Mouse (Mus musculus): ENCODE measurements around the gene Pes1. TPM values are rescaled to one million over a fixed set of nuclear protein-coding genes. Genes with fewer than 3 reads are reported as not detected.

The Pes1 gene
- polyA plus RNA-seq, 1 experiment from 2014 or later = 81.2 TPM

GRCm38 (mm10) chr11:3925916-3926315, 37.9 kb upstream of the Pes1 start:
- 92% methylated on average over 10 of the region's 10 CpGs for WGBS
- Histone ChIP-seq H3K36me3 (replicated peaks; ENCODE audit: control insufficient read depth, insufficient read depth, low read depth, low read length) (no peaks in the 10 kb centered on the region), H3K27me3 (ENCODE audit: control insufficient read depth, insufficient read depth, low read length) (no peaks in the 10 kb centered on the region), H3K9me3 (replicated peaks; ENCODE audit: control insufficient read depth, low read length) (no peaks in the 10 kb centered on the region), H3K9ac (replicated peaks; ENCODE audit: low read length) (no peak overlapping the region), H3K4me1 (ENCODE audit: control insufficient read depth, insufficient read depth, low read length) (no peaks in the 10 kb centered on the region), H3K4me3 (ENCODE audit: low read depth, low read length) (no peak overlapping the region), H3K4me2 (ENCODE audit: low read depth, low read length) (no peak overlapping the region), H3K27ac (replicated peaks; ENCODE audit: low read depth, low read length) (no peak overlapping the region)
- DNase-seq (ENCODE audit: low spot score) = no peak
- no peak for ATAC-seq (replicated peaks; ENCODE audit: insufficient number of reproducible peaks, low FRiP score, low TSS enrichment, low read depth)

DNA sequence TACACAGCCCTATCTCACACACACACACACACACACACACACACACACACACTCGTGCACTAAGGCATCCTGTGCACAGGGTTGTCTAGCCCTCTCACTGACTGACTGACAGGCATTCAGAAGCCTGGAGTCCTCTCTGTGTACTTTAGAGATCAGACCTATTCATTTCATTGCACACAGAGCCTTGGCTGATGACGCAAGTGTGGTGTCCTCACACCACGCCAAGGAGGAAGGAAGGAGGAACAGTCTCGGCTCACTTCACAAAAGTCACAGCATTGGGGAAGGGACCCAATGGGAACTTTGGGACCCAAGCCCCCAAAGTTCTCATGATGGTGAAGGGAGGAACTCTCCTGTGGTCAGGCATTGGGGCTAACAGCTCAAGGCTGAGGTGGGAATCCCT, 33.8 kb upstream of the Pes1 start:
- WGBS = 86% methylated on average over 4 of the region's 4 CpGs

GRCm38 (mm10) chr11:3930931-3931330, 32.8 kb upstream of the Pes1 start:
- WGBS = 31% methylated on average over 6 of the region's 6 CpGs
- Histone ChIP-seq H3K4me1 (ENCODE audit: control insufficient read depth, insufficient read depth, low read length) (no peaks in the 10 kb centered on the region), H3K4me3 (ENCODE audit: low read depth, low read length) (peak overlapping the region; percentile 53), H3K9me3 (replicated peaks; ENCODE audit: control insufficient read depth, low read length) (no peaks in the 10 kb centered on the region), H3K4me2 (ENCODE audit: low read depth, low read length) (peak overlapping the region; percentile 52), H3K27me3 (ENCODE audit: control insufficient read depth, insufficient read depth, low read length) (no peaks in the 10 kb centered on the region), H3K9ac (replicated peaks; ENCODE audit: low read length) (no peak overlapping the region), H3K27ac (replicated peaks; ENCODE audit: low read depth, low read length) (no peak overlapping the region), H3K36me3 (replicated peaks; ENCODE audit: control insufficient read depth, insufficient read depth, low read depth, low read length) (no peaks in the 10 kb centered on the region)
- DNase-seq (ENCODE audit: low spot score) = no peak
- no peak for ATAC-seq (replicated peaks; ENCODE audit: insufficient number of reproducible peaks, low FRiP score, low TSS enrichment, low read depth)

More for the DNA sequence above, 33.8 kb upstream of the Pes1 start:
- Histone ChIP-seq H3K4me2 (ENCODE audit: low read depth, low read length) (no peak overlapping the region), H3K9ac (replicated peaks; ENCODE audit: low read length) (no peak overlapping the region), H3K4me3 (ENCODE audit: low read depth, low read length) (no peak overlapping the region), H3K9me3 (replicated peaks; ENCODE audit: control insufficient read depth, low read length) (no peaks in the 10 kb centered on the region), H3K4me1 (ENCODE audit: control insufficient read depth, insufficient read depth, low read length) (no peaks in the 10 kb centered on the region), H3K27ac (replicated peaks; ENCODE audit: low read depth, low read length) (no peak overlapping the region), H3K36me3 (replicated peaks; ENCODE audit: control insufficient read depth, insufficient read depth, low read depth, low read length) (no peaks in the 10 kb centered on the region), H3K27me3 (ENCODE audit: control insufficient read depth, insufficient read depth, low read length) (no peaks in the 10 kb centered on the region)
- DNase-seq (ENCODE audit: low spot score) (no peak), ATAC-seq (replicated peaks; ENCODE audit: insufficient number of reproducible peaks, low FRiP score, low TSS enrichment, low read depth) (no peak)

DNA sequence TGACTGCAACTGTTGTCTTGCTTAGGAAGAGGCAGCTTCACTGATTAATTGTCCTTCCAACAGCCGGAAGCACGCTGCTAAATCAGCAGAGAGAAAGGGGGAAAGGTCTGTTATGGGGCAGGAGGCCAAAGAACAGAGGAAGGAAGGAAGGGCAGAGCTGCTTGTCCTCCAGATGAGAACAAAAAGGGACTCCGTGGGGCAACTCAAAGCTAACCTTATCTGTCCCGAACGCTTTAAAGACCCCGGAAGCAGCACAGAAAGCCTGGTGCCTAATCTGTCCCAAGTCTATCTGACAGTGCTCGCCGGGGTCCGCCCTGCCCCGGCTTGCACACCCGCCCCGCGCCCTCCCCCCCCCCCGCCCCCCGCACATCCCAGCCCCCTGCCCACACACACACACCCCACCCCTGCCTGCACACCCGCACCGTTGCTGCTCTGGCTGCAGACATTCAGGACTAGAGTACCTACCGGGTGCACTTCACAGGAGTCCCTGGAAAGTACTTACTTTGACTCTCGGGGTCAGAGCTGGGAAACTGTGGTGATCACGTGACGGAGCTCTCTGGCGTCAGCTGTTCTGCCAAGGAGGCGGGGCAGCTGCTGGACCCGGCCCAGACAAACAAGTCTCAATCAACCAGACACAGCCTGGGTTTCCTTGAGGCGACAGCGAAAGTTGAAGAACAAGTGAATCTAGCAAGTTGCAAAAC, 32.1 kb upstream of the Pes1 start, which contains the start of gene Tcn2:
Tcn2 (minus strand) TSS at position 649 of the 701 bp plus-strand sequence.
- peak within 1 kb of the TSS; percentile 53 for H3K4me3 ChIP-seq (ENCODE audit: low read depth, low read length)
- ATAC-seq (replicated peaks; ENCODE audit: insufficient number of reproducible peaks, low FRiP score, low TSS enrichment, low read depth) (peak; percentile 72), DNase-seq (ENCODE audit: low spot score) (peak; percentile 91)
- H3K36me3 ChIP-seq (replicated peaks; ENCODE audit: control insufficient read depth, insufficient read depth, low read depth, low read length) = no peaks in the 10 kb centered on the region
- H3K27ac ChIP-seq (replicated peaks; ENCODE audit: low read depth, low read length) = no peak within 1 kb of the TSS
- WGBS = under 1% methylated on average over 25 of the region's 26 CpGs
- peak within 1 kb of the TSS; percentile 52 for H3K4me2 ChIP-seq (ENCODE audit: low read depth, low read length)
- H3K27me3 ChIP-seq (ENCODE audit: control insufficient read depth, insufficient read depth, low read length) = no peaks in the 10 kb centered on the region
- no peaks in the 10 kb centered on the region for H3K4me1 ChIP-seq (ENCODE audit: control insufficient read depth, insufficient read depth, low read length)
- no peaks in the 10 kb centered on the region for H3K9me3 ChIP-seq (replicated peaks; ENCODE audit: control insufficient read depth, low read length)
- peak within 1 kb of the TSS; percentile 47 for H3K9ac ChIP-seq (replicated peaks; ENCODE audit: low read length)

- Histone ChIP-seq H3K27ac (replicated peaks; ENCODE audit: low read depth, low read length) (no peak overlapping the region), H3K4me1 (ENCODE audit: control insufficient read depth, insufficient read depth, low read length) (no peaks in the 10 kb centered on the region), H3K9me3 (replicated peaks; ENCODE audit: control insufficient read depth, low read length) (no peaks in the 10 kb centered on the region), H3K9ac (replicated peaks; ENCODE audit: low read length) (no peak overlapping the region), H3K4me3 (ENCODE audit: low read depth, low read length) (no peak overlapping the region), H3K4me2 (ENCODE audit: low read depth, low read length) (no peak overlapping the region), H3K36me3 (replicated peaks; ENCODE audit: control insufficient read depth, insufficient read depth, low read depth, low read length) (no peaks in the 10 kb centered on the region), H3K27me3 (ENCODE audit: control insufficient read depth, insufficient read depth, low read length) (no peaks in the 10 kb centered on the region)
- ATAC-seq (replicated peaks; ENCODE audit: insufficient number of reproducible peaks, low FRiP score, low TSS enrichment, low read depth) = no peak
- DNase-seq (ENCODE audit: low spot score) = no peak
- 83% methylated on average over 9 of the region's 9 CpGs for WGBS
Observed at GRCm38 (mm10) chr11:3933756-3934285, 30.0 kb upstream of the Pes1 start.

DNA sequence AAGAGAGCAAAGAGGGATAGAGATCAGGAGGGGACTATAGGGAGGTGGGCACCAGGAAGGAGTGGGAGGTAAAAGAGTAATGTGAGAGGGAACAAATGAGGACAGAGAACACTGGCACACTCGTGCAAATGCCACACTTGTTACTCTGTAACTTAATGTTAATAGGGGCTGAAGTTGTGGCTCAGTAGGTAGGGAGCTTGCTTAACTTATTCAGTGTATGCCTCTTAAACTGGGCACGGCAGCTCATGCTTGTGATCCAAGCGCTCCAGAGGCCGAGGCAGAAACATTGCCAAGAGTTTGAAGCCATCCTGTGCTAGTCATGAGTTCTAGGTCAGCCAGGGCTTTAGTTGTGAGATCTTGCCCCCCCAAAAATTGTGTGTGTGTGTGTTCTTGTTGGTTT, 28.6 kb upstream of the Pes1 start:
- Histone ChIP-seq H3K9me3 (replicated peaks; ENCODE audit: control insufficient read depth, low read length) (no peaks in the 10 kb centered on the region), H3K27ac (replicated peaks; ENCODE audit: low read depth, low read length) (no peak overlapping the region), H3K4me1 (ENCODE audit: control insufficient read depth, insufficient read depth, low read length) (no peaks in the 10 kb centered on the region), H3K4me3 (ENCODE audit: low read depth, low read length) (no peak overlapping the region), H3K27me3 (ENCODE audit: control insufficient read depth, insufficient read depth, low read length) (no peaks in the 10 kb centered on the region), H3K36me3 (replicated peaks; ENCODE audit: control insufficient read depth, insufficient read depth, low read depth, low read length) (no peaks in the 10 kb centered on the region), H3K9ac (replicated peaks; ENCODE audit: low read length) (no peak overlapping the region), H3K4me2 (ENCODE audit: low read depth, low read length) (no peak overlapping the region)
- WGBS = 73% methylated on average over 4 of the region's 4 CpGs
- ATAC-seq (replicated peaks; ENCODE audit: insufficient number of reproducible peaks, low FRiP score, low TSS enrichment, low read depth) (no peak), DNase-seq (ENCODE audit: low spot score) (no peak)

GRCm38 (mm10) chr11:3936318-3936717, 27.5 kb upstream of the Pes1 start:
- no peak overlapping the region for H3K9ac ChIP-seq (replicated peaks; ENCODE audit: low read length)
- DNase-seq (ENCODE audit: low spot score) (no peak), ATAC-seq (replicated peaks; ENCODE audit: insufficient number of reproducible peaks, low FRiP score, low TSS enrichment, low read depth) (no peak)
- H3K9me3 ChIP-seq (replicated peaks; ENCODE audit: control insufficient read depth, low read length) = no peaks in the 10 kb centered on the region
- WGBS = 90% methylated on average over 3 of the region's 3 CpGs
- H3K36me3 ChIP-seq (replicated peaks; ENCODE audit: control insufficient read depth, insufficient read depth, low read depth, low read length) = no peaks in the 10 kb centered on the region
- no peaks in the 10 kb centered on the region for H3K4me1 ChIP-seq (ENCODE audit: control insufficient read depth, insufficient read depth, low read length)
- no peak overlapping the region for H3K4me2 ChIP-seq (ENCODE audit: low read depth, low read length)
- no peak overlapping the region for H3K4me3 ChIP-seq (ENCODE audit: low read depth, low read length)
- H3K27ac ChIP-seq (replicated peaks; ENCODE audit: low read depth, low read length) = no peak overlapping the region
- no peaks in the 10 kb centered on the region for H3K27me3 ChIP-seq (ENCODE audit: control insufficient read depth, insufficient read depth, low read length)

- H3K9ac ChIP-seq (replicated peaks; ENCODE audit: low read length) = no peak overlapping the region
- no peak overlapping the region for H3K27ac ChIP-seq (replicated peaks; ENCODE audit: low read depth, low read length)
- no peaks in the 10 kb centered on the region for H3K27me3 ChIP-seq (ENCODE audit: control insufficient read depth, insufficient read depth, low read length)
- WGBS = 78% methylated on average over 13 of the region's 13 CpGs
- DNase-seq (ENCODE audit: low spot score) (no peak), ATAC-seq (replicated peaks; ENCODE audit: insufficient number of reproducible peaks, low FRiP score, low TSS enrichment, low read depth) (no peak)
- no peaks in the 10 kb centered on the region for H3K9me3 ChIP-seq (replicated peaks; ENCODE audit: control insufficient read depth, low read length)
- no peaks in the 10 kb centered on the region for H3K36me3 ChIP-seq (replicated peaks; ENCODE audit: control insufficient read depth, insufficient read depth, low read depth, low read length)
- H3K4me3 ChIP-seq (ENCODE audit: low read depth, low read length) = no peak overlapping the region
- no peak overlapping the region for H3K4me2 ChIP-seq (ENCODE audit: low read depth, low read length)
- no peaks in the 10 kb centered on the region for H3K4me1 ChIP-seq (ENCODE audit: control insufficient read depth, insufficient read depth, low read length)
Observed at GRCm38 (mm10) chr11:3937321-3937874, 26.4 kb upstream of the Pes1 start.
